Mouse (Mus musculus) heart, postnatal 0 days (tissue): ENCODE results near the gene Cxcr2.
A peak's percentile ranks its signal among the peaks of the same experiment; 100 is the strongest.

ENCODE experiments used
- CTCF ChIP-seq: IDR thresholded peaks from 2 replicates; pipeline ENCODE4 v1.5.1; 2016; ENCODE audit warnings: antibody characterized with exemption, control low read depth, low read depth
- EP300 ChIP-seq: IDR thresholded peaks from 2 replicates; pipeline ENCODE4 v1.6.1; 2016; ENCODE audit warnings: antibody characterized with exemption, low read depth

DNA sequence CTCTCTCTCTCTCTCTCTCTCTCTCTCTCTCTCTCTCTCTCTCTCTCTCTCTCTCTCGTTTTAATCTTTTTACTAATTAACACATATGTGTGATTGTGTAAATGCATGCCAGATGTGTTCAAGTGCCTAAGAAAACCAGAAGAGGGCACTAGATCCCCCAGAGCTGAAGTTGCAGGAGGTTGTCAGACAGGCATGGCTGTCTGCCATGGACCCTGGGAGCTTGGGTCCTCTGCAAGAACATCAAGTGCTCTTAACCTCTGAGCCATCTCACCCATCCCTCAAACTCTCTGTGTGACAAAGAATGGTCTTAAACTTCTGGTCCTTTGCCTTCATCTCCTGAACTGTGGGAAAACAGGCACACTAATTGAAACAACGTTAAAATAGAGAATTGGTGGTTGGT is 29.2 kb downstream of the Cxcr2 start:
- TF ChIP-seq CTCF (peak; percentile 15; the same call in 1 of the 2 replicates), EP300 (no peak)
